Mouse (Mus musculus): ENCODE results near the gene Prkra.

The Prkra gene

GRCm38 (mm10) chr2:76647883-76648570, at the start of gene Prkra, which contains the start of gene Pjvk:
Prkra (minus strand) TSS chr2:76648015.
Pjvk (plus strand) TSS chr2:76648476.
- DNase-seq (ENCODE audit: extremely low spot score) = peak; percentile 100

- no peak for DNase-seq (ENCODE audit: extremely low spot score)
Observed at GRCm38 (mm10) chr2:76695290-76695689, 47.5 kb upstream of the Prkra start.

- no peak for DNase-seq (ENCODE audit: extremely low spot score)
Observed at GRCm38 (mm10) chr2:76693765-76694164, 46.0 kb upstream of the Prkra start.

- no peak for DNase-seq (ENCODE audit: extremely low spot score)
Observed at GRCm38 (mm10) chr2:76690436-76691204, 42.8 kb upstream of the Prkra start.

DNA sequence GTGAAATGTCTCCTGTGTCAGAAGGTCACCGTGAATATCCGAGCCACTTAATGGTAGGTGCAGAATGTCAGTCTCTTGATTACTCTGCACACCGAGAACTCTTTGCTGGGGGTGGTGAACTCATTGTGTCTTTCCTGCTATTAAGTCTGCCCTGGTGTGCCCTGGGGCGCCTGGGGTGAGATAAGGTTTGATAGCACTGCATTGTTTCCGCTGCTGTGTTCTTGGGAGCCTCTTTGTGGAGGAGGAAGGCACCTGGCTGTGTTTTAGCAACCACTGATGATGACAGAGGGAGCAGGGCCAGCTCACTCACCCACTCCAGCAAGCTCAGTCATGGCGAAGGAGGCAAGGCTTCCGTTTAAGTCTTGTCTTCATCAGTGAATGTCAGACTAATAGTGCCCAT, 40.3 kb upstream of the Prkra start:
- no peak for DNase-seq (ENCODE audit: extremely low spot score)

DNA sequence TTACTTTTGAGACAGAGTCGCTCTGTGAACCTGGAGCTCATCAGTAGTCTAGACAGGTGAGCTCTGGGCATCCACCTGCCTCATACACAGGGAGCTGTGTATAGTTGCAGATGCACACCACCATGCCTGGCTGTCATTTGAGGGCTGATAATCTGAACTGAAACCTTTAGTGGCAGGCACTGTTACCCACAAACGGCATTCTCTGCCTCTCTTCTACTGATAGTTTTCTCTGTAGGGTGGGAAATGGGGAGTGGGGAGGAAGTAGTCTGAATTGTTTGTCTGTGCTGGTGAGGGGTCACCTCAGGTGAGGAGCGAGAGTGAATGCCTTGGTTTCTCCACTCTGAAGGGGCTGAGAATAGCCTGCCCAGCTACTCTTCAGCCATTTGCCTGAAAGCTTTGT, 39.8 kb upstream of the Prkra start:
- no peak for DNase-seq (ENCODE audit: extremely low spot score)

GRCm38 (mm10) chr2:76686986-76687385, 39.2 kb upstream of the Prkra start:
- no peak for DNase-seq (ENCODE audit: extremely low spot score)

GRCm38 (mm10) chr2:76682301-76682700, 34.5 kb upstream of the Prkra start:
- no peak for DNase-seq (ENCODE audit: extremely low spot score)

DNA sequence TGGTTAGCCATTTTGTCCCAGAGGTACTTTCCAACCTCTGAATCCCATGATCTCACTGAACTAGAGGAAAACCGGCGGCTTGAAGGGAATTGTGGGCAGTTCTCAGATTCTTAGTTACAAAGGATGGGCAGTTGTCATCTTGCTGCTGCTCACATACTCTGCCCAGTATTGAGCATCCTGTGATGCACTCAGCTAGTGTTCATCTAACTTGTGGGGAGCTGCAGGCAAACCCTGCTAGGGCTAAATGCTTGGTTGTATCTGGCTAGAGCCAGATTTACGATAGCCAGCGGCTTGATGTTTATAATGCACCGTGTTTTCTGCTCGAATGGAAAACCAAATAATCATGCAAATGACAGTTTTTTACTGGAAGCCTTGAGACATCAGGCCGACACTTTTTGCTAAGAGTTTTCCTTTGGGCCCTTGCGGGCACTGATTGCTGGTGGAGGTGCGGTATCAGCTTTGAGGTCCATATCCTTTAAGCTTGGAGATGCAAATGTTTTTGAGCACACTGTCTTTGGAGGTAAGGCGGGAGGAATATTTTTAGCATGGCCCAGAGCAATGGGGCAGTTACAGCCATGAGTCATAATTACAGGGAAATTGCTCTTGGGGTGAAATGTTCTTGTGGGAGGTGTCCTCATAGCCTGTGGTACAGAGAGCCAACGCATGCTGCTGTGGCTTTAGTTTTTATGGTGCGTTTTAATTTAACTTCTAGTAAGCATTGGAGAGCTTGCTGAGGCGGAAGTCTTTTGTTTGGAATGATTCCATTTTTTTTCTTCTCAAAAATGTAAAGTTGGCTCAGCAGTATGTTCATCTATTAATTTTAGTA, 28.8 kb upstream of the Prkra start:
- no peak for DNase-seq (ENCODE audit: extremely low spot score)

DNA sequence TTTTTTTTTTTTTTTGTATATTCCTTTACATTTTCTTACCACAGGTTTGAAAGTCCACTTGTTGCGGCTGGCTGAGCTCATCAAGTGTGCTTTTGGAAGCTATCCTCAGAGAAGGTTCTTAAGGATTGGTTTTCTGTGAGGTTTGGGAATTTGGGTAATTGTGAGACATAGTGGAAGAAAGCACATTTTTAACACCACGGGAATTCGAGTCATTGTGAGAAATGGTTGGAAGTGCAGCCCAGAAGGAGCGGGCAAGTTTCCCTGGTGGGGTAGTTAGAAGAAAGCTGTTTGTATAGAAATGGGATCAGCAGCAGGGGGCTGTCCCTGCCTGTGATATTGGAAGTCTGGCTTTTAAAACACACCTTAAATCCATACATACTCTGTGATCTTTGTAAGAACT, 28.1 kb upstream of the Prkra start:
- DNase-seq (ENCODE audit: extremely low spot score) = no peak

GRCm38 (mm10) chr2:76675451-76675850, 27.6 kb upstream of the Prkra start:
- peak; percentile 68 for DNase-seq (ENCODE audit: extremely low spot score)

- peak; percentile 86 for DNase-seq (ENCODE audit: extremely low spot score)
Observed at GRCm38 (mm10) chr2:76674725-76675427, 27.1 kb upstream of the Prkra start, which contains the start of gene Plekha3. Plekha3 (plus strand) TSS chr2:76675281.

DNA sequence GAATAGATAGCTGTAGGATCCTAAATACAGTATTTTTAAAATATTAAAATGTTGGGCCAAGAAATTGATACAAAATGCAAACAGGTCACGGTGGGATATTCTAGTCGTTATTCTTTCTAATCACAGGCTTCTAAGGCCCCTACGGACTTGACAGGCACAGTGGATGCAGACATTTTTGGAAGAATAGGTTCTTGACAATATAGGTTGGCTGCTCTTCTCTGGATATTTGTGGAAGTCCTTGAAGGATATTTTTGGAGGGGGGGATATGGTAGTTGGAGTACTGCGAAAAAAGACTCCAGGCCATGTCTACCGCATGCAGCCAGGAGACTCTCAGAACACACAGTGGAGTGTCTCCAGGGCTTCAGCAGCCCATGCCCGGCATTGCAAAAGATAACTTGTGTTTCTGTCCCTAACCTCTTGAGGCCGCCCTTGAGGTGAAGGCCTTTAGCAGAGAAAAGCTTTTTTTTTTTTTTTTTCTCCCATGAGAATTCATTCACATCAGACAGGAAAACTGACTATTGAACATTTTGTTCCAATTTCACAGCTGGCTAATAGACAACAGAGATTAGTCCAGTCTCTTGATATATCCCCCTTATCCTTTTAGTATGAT, 25.8 kb upstream of the Prkra start:
- peak; percentile 58 for DNase-seq (ENCODE audit: extremely low spot score)

DNA sequence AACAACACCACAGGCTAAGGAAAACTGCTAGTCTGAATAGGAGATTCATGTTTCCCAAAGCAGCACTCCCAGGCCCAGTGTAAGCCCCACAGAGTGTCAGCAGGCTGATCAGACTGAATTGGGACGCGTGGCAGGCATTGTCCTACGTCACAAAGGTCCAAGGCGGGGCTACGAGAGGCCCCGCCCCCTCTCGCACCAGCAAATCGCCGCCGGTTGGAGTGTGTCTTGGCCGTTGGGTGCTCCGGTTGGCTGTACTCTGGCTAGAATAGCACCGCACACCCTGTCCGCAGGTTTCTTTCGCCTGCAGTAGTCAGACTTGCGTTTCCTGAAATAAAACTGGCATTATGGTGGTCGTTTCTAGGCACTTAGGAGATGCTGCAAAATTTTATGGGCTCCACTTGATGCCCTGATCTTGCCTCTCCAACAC, 25.2 kb upstream of the Prkra start, which contains the start of gene Fkbp7:
Gene Fkbp7, minus strand, starts transcription at position 151 of the 427 bp plus-strand sequence.
- peak; percentile 95 for DNase-seq (ENCODE audit: extremely low spot score)

DNA sequence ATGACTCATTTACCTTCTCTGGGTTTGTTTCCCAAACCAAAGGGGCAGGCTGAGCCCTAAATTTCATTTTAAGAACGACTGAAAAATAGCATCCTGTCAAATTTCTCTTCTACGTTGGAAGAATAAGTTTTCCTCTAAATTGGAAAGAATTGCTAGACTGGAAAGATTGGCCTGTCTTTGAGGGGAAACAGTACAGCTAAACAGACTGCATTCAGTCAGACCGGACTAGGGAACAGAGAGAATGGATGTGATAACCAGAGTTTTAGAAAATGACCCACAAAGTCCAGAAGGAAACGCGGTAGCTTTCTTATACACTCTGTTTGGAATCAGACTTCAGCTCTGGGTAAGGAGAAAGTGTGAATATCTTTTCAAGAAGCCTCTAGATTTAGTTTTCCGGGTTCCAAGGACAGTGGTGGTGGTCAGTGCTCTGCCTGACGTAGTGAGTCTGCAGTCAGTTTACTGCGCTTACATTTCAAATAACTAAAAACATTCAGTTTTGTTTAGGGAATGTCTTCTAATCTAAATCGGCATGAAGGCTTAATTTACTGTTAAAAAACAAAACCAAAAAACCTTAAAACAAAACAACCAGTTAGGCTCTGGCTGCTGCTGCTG, 24.4 kb upstream of the Prkra start:
- peak; percentile 12 for DNase-seq (ENCODE audit: extremely low spot score)

DNA sequence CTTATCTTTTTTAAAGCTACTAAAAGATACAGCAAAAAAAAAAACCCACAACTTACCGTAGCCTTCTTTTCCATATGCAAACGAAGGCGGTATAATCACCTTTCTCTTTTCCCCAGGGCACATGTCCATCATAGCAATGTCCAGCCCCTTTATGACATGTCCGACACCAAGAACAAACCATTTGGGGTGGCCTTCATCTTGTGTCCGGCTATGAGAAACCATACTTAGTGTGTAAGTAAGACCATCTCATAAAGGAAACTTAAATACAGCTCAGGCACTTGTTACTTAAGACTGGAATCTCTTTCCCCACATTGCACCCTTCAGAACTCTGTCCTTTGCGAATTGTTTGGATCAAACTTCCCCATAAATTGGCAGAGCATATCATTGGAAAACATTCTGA, 23.8 kb upstream of the Prkra start:
- DNase-seq (ENCODE audit: extremely low spot score) = no peak

DNA sequence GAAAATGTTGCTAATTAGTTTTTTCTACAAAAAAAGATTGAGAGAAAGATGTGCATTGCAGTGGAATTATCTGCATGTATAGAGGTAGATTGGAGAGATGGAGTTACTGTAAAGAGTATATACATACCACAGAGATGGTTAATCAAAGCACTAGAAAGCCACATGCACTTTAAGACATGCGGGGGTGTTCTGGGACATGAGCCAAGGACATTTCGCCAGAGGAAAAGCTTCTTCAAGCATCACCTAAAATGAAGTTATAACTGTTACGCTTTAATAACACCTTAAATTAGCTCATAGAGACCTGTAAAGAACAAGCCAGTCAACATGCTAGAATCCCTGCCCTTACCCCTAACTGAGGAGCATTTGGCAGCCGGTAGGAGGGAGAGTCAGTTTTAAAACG, 19.4 kb upstream of the Prkra start:
- DNase-seq (ENCODE audit: extremely low spot score) = no peak

DNA sequence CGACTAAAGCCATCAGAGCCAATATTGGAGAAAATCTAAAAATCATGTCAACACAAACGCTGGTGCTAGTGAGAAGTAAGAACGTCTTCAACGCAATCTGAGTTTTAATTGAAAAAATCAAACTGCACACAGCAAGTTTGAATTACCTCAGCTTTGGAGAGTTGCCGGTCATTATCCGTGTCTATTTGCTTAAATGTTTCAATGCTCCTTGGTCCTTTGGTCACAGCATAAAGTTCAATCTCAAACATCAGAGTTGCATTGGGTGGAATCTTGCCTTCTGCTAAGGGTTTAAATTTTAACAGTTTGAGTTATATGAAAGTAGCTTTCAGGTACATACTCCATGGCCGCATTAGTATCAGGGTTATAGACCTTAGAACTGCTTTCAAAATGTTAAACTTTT, 17.7 kb upstream of the Prkra start:
- DNase-seq (ENCODE audit: extremely low spot score) = no peak

DNA sequence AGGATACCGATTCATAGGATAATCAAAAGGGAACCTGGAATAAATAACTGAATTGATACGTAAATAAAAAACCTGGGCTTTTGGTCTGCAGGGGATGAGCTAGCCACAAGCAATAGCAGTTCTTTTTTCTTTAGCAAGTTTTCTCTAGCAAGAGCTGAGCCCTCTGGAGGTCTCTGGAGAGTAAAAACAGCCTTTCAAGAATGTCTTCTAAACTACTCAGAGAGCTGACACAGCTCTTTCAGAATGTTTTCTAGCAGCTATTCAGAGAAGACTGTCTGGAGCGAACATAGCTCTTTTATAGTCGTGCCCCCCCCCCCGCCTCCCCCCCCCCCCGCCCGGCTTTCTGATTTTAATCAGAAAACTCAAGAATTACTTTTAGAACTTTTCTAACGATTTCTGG, 11.6 kb upstream of the Prkra start:
- no peak for DNase-seq (ENCODE audit: extremely low spot score)

- no peak for DNase-seq (ENCODE audit: extremely low spot score)
Observed at GRCm38 (mm10) chr2:76658551-76658950, 10.7 kb upstream of the Prkra start.

DNA sequence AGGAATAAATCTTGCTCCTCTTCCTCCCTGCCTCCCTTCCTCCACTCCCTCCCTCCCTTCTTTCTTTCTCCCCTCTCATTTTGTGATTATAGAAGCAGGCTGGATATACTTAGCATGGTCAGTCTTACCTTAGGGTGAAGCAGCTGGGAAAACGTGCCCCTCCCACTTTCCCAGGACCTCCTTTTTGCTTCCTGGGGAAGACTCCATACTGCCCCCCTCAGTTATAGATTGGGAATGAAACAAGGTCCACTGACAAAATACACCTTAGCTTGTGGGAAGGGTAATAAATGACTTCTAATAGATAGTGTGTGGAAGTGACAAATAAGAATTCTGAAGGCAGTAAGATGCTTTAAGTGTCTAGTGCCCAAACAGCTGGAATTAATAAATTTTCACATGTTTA, 8.2 kb upstream of the Prkra start:
- DNase-seq (ENCODE audit: extremely low spot score) = no peak

Data from embryo, embryonic 9.5 days (tissue).